Mouse (Mus musculus) liver, postnatal 0 days (tissue): ENCODE results near the gene Fxr2.

Source experiments
- CTCF ChIP-seq: sonication (generic); IDR thresholded peaks from 2 replicates; pipeline ENCODE4 v1.5.1; 2016; ENCODE audit warnings: antibody characterized with exemption, low read depth
- EP300 ChIP-seq: IDR thresholded peaks from 2 replicates; pipeline ENCODE4 v1.6.1; 2016; ENCODE audit warnings: antibody characterized with exemption, low read depth, mild to moderate bottlenecking

GRCm38 (mm10) chr11:69585718-69586325 lies 47.0 kb upstream of the Fxr2 start:
- TF ChIP-seq CTCF (no peak), EP300 (peak; percentile 85)
